1 mouse cellular context compared by ENCODE assay signal in the genomic region with DNA sequence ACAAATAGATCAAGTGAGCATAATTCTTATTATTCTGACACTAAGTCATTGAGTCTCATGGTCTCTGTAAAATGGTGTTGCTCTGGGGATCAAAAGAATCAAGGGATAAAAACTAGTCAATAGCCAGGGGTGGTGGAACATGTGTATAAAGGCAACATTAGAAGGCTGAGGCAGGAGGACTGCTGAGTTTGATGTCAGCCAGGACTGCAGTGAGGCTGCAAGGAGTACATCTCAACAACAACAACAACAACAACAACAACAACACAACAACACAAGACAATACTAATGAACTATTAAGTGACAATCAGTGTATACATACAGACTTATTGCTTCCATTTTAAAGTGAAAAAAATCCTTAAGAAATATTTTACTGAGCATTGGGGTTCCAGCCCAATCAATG.
TF ChIP-seq lines count a peak whose summit lies in the region.

No protein-coding gene starts in this region.

TF ChIP-seq in CH12.LX, 34 proteins besides CTCF, POLR2A, EP300 and RAD21 (continued from another document):
- TF ChIP-seq MAZ (IDR thresholded peaks at IDR 0.05; ENCODE audit: low read depth, low read length) (no peak), MXI1 (IDR thresholded peaks at IDR 0.05; ENCODE audit: low read depth, low read length) (no peak), SMC3 (IDR thresholded peaks at IDR 0.05; ENCODE audit: low read depth, low read length) (no peak), CHD1 (IDR thresholded peaks at IDR 0.05; ENCODE audit: low read depth, low read length) (no peak)
